Mouse (Mus musculus): ENCODE measurements around the gene Lmna.

Lmna gene

DNA sequence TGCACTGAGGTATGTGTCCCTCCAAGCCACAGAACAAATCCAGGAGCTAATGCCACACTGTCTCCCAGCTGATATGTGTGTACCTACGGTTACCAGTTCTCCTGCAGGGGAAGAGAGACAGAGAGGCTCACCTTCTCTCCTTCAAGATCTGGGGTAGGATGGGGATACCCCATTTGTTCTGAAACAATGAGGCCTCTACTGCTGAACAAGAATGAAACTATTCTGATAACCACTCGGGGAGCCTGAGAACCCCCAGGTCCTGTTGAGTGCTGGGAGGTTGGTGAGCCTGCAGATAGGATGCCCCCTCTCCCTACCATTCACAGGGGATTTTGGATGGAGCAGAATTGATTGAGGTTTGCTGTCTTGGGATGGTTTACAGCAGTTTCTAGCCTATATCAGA, 10.3 kb upstream of the Lmna start:
- no peak for DNase-seq

DNA sequence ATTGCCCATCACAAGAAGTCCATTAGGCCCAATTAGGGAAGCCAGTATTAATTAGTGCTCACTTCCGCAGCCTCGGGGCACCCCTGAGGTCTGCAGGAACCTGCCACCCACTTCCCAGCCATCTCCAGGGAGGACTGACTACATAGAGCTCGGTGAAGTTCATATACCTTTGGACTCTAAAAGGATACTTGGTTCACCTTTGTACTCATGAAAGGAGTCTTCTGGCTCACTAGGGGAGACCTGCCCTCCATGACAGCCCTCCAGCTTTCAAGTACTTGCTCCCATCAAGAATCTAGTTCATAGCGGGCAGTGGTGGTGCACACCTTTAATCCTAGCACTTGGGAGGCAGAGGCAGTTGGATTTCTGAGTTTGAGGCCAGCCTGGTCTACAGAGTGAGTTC, 8.7 kb upstream of the Lmna start:
- no peak for DNase-seq

DNA sequence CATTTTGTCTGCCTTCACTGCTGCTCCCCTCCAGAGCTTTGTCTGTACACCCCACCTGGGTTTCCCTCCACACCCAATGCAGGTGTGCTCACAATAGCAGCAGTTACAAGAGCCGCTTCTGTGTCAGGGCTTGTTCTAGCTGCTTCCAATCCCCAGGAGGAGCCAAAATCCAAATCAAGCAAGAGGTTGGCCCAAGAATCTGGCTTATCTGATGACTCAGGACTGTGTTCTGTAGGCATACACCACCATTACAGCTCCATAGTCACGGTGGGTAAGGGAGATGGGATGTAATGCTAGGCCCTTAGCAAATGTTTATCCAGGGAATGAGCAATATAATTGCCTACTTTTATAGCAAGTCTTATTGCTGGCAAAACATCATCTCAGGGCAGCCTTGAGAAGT, 6.7 kb upstream of the Lmna start:
- no peak for DNase-seq

DNA sequence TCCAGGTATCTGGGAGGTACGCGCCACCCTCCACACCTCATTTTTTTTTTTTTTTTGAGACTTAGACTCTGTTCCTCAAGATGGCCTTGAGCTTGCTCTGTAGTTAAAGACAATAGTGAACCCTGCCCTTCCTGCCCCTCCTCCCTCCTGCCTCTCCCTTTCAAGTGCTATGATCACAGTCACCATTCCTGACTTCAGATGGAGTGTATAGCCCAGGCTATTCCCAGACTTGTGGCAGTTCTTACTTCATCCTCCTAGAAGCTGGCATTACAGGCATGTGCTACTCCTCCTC, 5.3 kb upstream of the Lmna start:
- no peak for DNase-seq

DNA sequence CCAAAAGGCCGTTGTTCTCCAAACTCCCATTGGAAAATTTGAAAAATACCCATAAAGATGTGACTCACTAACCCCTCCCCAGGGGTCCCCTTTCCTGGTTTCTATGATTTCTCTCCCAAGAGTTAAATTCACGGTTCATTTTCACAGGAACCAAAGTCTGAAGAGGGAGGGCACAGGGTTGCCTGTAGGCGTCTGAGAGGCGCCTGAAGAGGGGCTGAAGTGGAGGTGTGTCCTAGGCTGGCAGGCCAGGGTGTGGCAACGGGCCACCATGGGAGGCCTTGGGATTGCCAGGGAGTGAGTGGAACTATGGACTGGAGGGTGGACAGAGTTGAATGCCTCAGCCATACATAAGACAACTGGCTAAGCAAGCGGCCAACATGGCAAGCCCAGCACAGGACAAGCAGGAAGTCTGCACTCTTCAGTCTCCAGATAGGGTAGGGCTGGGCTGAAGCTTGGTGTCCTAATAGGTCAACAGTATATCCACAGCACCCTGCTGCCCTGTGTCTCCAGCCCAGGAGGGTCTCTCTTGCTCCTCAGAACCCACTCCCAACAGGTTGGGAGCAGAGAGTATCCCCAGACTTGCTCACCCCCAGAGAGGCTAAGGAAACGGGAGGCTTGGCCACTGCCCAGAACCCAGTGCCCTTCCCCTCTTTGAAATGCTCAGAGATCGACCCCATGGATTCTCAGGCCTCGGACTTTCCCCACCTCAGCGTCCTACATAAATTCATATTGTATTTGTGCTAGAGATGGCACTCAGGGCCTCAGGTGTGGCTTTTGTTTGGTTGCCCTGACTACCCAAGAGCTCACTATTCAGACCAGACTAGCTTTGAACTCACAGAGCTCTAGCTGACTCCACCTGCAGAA, 4.7 kb upstream of the Lmna start:
- DNase-seq = peak in 1 of 2 experiments; percentile 61

DNA sequence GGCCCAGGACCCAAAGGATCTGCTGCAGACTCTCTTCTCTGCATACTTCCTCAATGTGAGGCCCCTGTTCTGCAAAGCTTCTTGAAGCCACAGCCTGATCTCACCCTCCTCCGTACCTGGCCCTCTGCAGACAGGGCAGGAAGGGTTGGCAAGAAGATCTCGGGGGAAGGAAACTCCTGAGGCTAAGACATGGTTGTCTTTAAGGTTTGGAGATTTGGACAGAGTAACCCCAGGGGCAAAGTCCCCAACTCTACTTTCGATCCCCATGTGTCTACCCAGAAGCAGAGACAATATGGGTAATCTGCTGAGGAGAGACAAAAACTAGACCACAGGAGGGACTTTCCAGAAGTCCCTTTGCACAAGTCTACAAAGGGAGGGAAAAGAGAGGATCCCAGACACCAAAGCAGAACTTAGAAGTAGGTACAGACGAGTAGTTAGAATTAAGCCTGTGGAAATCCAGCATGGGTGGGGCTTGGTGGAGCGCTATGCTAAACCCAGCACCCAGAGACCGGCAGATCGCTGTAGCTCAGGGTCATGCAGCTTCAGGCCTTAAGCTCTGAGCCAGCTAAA, 3.9 kb upstream of the Lmna start:
- DNase-seq = no peak

DNA sequence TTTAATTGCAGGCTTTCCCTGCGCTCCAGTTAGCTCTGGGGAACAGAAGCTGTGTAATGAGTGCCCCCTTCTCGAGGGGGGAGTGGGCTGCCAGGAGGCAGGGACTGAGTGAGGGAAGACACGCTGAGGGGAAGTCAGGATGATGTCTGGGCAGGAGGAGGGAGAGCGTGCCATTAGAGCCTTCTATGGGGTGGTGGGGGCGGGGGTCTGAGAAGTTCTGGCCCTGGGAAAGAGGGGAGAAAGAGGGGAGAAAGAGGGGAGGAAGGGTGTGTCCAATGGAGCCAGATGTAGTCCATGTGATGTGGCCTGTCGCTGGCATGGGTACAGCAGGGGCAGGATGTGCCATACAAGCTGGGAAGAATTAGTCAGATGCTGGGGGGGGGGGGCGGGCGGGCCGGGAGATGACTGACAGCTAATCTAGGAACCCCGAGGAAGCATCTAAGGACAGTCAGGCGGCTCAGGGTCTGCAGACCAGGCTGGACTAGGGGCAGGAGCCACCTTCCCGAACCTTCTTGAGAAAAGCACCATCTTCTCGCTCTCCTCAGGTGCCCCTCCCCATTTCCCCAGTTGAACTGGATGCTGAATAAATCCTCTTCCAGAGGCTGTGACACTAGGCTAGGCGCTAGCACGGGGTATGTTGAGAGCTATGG, 3.3 kb upstream of the Lmna start:
- DNase-seq = no peak

DNA sequence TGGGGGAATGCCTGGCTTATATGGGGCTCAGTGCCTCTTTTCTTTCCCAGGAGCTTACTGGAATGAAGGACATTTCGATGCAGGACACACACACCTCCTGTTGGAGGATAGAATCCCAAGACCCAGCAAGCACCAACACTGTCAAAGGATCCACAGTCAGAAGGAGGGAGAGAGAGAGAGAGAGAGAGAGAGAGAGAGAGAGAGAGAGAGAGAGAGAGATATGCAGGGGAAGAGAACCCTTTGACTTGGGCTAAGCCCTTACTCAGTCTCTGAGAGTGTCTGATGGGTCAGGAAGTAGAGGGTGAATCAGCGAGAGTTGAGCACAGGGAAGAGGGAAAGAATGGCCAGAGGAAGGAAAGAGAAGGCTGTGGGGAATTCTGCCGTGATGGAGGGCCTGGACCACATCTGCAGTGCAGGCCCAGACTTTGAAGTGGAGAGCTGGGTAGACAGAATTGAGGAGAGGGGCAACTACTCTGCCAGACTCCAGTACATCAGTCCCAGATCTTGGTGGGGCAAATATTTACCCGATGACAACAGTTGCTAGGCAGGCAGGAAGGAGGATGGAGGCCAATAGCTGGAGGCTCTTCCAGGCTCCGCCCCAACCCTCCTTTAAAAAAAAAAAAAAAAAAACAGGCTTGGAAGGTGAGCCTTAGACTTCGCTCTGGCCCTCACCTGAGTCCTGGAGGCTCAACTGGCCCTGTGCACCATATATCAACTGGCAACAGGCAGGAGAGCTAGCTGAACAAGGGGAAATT, 2.6 kb upstream of the Lmna start:
- DNase-seq = peak in 1 of 2 experiments; percentile 60

DNA sequence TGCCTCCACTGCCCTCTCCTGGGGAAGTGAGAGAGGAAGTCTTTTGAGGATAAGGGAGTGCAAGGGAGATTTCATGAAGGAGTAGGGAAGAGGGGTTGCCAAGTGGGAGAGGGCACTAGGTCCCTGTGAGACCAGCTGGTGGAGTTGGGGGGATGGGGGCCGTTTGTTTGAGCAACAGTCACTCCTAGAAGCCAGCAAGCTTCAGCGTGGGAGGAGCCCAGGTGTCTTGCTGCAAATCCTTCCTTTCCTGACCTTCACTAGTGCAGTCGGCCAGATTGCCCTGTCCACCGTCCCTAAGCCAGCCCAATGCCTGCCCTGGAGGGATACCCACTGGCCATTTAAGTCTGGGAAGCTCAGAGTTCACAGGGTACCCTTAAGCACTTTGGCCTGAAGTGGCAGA, 1.8 kb upstream of the Lmna start:
- no peak for DNase-seq

DNA sequence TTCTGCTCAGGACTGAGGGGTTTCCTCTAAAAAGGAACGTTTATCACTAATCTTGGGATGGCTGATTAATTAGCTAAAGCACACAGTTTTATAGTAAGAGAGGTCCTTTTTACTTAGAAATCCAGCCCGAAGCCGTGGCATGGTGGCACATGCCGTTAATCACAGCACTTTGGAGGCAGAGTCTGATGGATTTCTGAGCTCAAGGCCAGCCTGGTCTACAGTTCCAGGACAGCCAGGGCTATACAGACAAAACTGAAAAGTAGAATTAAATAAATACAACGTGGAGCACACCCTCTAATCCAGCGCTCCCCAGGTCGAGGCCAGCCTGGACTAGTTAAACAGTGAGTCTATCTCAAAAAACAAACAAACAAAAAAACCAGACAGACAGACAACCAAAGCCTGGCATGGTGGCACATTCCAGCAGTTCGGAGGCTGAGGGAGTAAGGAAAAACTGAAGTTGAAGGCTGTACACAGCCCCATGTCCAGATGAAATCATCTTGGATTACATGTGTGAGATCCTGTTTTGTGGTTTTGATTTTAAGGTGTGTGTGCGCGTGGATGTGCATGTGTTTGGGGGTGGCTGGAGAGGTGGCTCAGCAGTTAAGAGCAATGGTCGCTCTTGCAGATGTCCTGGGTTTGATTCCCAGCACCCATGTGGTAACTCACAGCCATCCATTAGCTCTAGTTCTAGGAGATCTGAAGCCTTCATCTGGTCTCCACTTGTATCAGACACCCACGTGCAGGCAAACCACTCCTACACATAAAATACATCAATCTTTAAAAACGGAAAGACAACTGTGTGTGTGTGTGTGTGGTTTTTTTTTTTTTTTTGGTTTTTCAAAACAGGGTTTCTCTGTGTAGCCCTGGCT, 899 bp upstream of the Lmna start:
- no peak for DNase-seq

DNA sequence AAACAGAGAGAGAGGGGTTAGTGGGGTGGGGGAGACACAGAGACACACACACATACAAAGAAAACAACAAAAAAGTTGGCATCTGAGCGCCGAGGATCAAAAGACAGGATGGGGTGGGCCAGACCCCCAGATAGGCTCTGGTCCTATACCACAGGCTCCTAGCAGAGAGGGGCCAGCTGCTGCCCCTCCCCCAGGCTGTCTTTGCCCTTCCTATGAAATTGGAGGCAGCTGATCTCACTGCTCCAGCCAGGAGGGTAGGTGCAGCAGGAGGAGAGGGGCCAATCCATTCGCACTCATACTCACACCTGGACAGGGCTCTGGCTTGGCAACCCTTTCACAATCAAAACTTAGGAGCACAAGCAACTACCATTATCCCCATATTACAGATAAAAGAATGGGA, 506 bp downstream of the Lmna start:
- no peak for DNase-seq

DNA sequence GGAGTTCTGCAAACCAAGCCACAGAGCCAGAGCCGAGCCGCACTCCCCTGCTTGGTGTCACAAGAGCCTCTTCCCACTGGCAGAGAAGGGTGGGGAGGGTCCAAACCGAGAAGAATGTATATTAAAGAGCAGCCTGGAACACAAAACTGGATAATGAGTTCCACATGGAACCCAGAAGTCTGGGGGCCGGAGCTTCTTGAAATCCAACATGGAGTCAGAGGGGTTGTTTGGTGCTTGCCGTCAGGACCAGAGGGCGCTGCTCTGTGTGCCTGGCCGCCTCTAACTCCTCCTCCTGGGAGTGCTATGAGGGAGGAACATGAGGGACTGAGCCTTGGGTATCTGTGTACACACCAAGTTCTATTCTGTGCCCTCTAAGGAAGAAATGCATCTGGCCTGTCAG, 4.0 kb downstream of the Lmna start:
- no peak for DNase-seq

DNA sequence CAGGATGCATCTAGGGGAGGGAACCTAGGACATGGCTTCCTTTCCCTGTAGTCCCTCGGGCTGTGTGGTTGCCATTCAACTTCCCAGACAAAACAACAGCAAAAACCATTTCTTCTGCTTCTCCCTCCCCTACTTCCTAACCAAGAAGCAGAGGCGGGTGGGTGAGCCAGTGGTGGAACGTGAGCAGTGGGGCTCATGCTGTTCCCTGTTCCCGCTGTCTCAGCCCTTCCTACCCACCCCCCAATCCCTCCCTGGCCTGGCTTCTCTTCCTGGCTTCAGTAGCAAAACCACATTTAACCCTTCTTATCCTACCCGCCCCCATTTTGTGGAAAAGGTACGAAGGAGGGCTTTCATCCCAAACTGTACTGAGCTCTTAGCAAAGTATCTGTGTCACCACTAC, 4.7 kb downstream of the Lmna start:
- DNase-seq = no peak

DNA sequence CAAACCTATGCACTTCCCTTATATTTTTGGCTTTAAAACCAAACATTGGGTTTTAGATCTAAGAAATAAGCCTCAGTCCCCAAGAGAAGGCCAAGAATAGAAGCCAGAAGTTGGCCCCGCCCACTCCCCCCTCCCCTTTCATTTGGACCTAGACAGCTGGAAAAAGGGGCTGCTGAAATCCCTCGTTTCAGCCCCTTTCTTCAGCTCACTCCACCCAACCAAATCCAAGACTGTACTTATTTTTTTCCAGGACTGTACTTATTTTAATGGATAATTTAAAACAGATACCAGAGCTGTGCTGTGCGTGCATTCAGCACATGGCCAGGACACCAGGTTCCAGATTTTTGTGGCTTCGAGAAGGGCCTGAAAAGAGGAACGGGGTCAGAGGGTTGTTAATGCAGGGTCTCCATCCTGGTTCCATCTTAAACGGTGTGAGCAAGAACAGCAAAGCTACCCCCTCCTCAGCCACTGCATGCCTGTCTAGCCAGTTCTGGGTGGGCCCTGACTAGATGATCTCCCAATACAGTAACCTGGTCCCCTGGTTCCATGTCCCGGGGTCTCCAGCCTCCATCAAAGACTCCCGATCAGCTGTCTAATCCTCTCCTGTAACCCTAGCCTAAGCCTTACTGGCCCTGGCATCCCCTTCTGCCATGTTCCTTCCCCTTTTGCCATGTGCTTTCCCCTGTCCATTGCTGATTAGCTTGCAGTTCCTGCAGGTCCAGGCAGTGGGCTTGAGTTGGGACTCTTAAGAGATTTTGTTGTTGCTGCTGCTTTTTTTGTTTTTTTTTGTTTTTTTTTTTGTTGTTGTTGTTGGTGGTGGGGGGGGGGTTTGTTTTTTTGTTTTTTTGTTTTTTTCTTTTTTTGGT, 5.6 kb downstream of the Lmna start:
- no peak for DNase-seq

DNA sequence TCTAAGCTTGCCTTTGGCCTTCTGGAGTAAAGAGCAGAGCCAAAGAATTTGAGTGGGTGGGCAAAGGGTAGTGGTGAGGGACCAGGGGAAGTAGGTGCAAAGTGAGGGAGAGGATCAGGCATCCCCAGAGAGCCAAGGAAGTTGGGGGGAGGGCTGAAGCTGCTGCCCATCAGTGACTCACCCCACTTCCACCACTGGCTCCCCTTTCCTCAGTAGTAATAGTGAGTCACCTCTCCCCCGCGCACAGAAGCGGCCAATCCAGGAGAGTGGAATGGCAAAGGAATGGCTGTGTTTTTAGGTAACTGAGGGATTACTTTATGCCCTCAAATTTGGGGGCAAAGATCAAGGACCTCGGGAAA, 6.3 kb downstream of the Lmna start:
- no peak for DNase-seq

DNA sequence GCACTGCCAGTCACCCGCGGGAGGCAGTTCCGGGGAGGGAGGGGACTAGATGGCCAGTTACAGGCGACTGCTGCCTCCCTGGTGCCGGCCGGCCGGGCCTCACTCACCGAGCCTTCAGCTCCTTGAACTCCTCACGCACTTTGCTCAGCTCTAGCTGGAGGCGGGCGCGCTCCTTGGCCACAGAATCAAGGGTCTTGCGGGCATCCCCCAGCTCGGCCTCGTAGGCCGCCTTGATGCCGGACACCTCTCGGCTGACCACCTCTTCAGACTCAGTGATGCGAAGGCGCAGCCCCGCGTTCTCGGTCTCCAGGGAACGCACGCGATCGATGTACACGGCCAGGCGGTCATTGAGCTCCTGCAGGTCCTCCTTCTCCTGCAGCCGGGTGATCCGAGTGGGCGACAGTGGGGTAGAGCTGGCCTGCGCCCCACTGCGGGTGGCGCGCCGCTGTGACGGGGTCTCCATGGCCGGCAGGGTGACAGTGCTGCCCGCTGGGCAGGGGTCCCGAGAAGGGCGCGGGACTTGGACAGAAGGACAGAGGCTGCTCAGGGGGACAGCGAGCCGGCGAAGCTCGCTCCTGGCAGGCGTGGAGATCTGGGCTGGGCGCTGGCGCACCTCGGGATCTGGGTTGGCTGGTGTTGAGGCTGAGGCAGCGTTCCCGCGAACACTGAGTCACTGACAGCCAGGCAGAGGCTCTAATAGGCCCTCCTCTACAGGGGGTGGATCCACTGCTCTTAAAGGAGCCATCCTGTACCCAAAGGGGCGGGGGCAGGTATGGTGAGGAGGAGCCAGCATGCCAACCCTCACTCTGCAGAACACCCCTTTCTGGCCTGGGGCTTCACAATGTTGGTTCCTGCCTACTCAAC, 6.9 kb downstream of the Lmna start:
- peak; percentile 92 to 96 for DNase-seq

DNA sequence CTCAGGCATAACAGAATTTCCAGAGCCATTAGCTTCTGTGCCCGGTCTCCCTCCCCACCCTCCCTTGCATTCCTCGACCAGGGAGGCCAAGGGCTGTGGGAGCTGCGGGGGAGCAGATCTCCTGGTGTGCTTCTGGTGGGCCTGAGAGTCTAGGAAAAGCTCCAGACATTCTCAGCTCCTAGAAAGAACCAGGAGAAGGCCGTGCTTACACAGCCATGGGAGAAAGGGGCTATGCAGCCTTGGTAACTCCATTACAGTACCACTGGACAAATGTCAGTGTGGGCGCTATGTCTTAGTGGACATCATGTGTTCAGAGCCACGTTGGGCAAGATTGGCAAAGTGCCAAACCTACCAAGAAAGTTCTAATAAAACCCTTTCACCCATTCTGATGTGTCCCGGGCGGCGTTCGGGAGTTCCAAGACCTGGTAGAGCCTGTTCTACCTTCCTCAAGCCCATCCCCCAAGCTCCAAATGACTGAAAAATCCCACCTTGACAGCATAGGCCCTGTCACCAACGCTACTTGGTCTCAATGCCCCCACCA, 7.7 kb downstream of the Lmna start:
- peak; percentile 60 to 70 for DNase-seq

DNA sequence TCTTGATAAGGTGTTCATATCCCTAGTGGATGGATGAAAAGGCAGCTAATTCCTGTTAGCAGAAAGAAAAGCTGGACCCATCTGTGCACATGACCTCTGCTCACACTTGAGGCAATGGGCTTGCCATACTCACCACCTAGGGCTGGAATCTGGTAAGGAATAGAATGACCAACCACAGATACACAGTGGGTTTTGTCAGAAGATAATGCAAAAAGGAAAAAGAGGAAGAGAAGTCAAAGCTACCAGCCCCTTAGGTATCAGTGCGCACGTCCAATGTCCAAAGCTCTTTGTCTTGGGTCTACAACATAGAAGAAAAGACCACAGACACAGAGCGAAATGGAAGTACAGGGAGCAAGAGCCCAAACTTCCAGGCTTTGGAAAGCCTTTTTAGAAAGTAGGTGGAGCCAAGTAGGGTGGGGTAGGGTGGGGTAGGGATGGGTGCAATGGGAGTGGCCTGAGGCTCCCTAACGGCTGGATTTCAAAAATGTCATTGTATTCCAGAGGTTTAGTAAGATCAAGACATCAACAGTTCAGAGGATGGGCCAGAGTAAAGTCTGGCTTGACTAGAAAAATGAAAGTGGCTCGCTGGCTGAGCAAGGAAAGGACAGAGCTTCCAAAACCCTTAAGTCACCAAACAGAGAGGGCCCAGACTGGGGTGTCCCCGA, 8.3 kb downstream of the Lmna start:
- DNase-seq = no peak

DNA sequence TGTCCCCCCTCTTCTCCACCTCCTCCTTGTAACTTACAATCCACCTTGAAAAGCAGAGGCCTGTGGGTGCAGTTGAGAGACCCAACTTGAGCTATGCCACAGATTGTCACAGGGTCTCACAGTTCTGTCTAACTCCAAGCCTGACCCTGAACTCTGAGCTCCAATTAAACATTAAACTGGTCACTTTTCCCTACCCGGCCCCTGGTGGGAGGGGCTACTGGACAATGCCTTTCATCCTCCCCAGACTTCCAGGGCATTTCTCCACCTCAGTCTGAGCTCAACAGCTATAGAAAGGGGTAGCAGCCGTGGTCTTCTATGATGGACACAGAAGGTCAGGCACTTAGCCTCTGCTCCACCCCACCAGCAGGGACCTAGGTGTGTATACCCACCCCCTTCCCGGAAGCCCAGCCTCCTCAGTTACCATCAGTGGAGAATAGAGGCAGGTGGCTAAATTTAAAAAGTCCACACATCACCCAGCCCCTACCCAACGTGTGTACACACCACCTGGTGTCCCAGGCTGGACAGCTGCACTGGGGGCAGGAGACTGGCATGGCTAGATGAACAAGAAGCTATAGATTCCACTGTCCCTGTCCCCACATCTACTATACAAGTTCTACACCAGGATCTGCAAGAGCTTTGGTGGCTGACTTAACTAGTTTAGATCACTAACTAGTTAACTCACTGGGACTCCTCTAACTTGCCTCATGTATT, 8.9 kb downstream of the Lmna start:
- DNase-seq = peak; percentile 73 to 83

Data from kidney, postnatal 25 days (tissue).